Mouse (Mus musculus) kidney, adult 11 months (tissue): ENCODE data around the gene Wdr46.

ENCODE experiments used
- DNase-seq: peaks from one replicate; pipeline ENCODE4 v3.0.0; 2022

The Wdr46 gene

DNA sequence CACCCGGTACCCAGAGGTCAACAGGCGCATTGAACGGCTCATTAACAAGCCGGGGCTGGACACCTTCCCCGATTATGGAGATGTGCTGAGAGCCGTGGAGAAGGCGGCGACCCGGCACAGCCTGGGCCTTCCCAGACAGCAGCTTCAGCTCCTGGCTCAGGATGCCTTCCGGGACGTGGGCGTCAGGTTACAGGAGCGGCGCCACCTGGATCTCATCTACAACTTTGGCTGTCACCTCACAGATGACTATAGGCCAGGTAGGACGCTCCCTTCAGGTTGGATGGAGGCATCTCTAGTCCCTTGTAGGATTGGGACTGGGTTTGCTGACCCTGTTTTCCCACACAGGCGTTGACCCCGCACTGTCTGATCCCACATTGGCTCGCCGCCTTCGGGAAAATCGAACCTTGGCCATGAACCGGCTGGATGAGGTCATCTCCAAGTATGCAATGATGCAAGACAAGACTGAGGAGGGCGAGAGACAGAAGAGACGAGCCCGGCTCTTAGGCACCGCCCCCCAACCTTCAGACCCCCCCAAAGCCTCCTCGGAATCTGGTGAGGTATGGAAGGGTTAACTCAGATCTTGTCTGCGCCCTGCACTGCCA is 28.5 kb upstream of the Wdr46 start:
- DNase-seq = no peak

DNA sequence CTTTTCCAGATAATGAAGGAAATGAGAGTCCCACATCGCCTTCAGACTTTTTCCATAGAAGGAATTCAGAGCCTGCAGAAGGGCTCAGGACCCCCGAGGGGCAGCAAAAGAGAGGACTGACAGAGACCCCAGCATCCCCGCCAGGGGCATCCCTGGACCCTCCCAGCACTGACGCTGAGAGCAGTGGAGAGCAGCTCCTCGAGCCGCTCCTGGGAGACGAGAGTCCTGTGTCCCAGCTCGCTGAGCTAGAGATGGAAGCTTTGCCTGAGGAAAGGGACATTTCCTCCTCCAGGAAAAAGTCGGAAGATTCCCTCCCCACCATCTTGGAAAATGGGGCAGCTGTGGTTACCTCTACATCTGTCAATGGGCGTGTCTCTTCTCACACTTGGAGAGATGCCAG is 27.2 kb upstream of the Wdr46 start:
- no peak for DNase-seq

DNA sequence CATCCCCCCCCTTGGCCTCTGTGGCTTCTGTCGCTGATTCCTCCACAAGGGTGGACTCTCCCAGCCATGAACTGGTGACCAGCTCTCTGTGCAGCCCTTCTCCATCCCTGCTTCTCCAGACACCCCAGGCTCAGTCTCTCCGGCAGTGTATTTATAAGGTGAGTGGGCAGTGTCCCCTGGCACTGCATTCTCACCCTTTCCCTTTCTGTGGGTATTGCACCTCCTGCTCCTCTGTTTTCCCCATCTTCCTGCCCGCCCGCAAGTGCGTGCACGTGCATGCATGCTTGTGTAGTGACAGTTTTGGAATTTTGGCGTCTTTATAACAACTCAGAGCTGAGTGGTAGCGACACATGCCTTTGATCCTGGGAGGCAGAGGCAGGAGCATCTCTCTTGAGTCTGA is 26.6 kb upstream of the Wdr46 start:
- no peak for DNase-seq

DNA sequence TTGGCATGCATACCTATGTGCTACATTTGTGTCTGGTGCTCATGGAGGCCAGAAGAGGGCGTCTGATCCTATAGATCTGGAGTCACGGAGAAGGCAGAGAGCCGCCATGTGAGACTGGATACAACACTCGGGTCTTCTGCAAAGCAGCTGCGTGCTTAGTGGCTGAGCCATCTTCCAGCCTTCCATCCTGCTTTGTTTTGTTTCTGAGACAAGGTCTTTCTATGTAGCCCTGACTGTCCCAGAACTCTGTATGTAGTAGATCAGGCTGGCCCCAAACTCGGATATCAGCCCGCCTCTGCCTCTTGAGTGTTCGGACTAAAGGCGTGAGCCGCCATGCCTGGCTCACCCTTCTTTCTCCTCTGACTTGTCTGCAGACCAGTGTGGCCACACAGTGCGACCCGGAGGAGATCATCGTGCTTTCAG is 25.5 kb upstream of the Wdr46 start:
- no peak for DNase-seq

DNA sequence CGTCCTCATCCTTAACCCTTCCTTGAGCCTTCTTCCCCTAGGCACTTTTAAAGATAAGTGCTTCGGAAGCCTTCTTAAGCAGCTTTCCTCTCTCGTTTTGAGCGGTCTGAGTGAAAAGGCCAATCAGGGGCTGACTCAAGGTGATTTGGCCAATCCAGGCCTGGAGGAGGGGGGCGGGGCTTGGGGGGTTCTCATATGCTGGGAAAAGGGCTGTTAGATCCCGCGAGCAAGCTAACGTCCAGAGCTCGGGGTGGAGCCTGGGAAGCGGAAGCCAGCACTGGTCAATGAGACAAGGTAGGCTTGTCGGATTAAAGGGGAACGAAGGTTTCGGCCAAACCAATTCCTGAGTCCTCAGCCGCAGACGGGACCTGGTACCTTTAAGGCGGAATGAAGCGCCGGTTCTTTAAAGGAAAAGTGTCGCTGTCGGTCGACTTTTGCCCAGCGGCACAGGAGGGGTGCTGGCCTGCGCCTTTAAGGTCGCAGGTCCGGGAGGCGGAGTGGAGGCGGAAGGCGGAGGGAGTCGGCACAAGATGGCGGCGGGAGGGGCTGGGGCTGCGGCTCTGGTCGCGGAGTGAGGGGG is 24.7 kb upstream of the Wdr46 start, which contains the start of the genes Tapbp and Zbtb22:
Tapbp (plus strand) TSS at position 229 of the 580 bp plus-strand sequence.
Zbtb22 (plus strand) TSS at position 234 of the 580 bp plus-strand sequence.
- DNase-seq = peak; percentile 99

DNA sequence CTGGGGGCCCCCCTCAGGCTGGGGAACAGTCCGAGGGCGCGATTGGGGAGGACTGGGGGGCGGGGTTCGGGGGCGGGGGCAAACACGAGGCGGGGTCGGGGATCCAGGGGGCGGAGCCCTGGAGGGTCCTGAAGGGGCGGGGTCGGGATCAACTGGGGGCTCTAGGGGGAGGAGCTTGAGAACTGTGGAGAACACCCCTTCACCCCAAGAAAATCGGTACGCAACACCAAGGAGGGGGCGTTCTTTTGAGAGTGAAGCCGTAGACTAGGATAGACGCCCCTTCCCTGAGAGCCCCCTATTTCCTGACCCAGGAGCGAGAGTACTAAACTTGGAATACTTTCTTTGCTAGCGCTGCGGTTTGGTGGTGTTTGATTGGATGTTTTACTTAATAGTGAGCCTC is 24.2 kb upstream of the Wdr46 start:
- no peak for DNase-seq

DNA sequence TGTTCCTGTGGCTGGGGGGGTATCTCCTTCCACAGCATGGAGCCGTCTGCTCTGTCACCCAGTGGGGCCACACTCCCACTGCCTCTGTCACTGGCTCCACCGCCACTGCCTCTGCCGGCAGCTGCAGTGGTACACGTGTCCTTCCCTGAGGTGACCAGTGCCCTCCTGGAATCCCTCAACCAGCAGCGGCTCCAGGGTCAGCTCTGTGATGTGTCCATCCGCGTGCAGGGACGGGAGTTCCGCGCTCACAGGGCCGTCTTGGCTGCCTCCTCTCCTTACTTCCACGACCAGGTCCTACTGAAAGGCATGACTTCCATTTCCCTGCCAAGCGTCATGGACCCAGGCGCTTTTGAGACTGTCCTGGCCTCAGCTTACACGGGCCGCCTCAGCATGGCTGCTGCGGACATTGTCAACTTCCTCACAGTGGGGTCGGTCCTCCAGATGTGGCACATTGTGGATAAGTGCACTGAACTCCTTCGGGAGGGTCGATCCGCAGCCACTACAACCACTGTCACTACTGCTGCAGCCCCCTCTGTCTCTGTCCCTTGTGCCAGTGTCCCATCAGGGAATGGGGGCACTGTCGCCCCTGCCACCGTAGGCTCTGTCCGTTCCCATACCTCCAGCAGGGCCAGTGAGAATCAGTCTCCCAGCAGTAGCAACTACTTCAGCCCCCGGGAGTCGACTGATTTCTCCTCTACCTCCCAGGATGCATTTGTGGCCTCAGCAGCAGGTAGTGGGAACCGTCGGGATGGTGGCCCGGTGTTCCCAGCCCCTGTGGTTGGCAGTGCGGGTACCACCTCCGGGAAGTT is 23.4 kb upstream of the Wdr46 start:
- DNase-seq = peak; percentile 41

DNA sequence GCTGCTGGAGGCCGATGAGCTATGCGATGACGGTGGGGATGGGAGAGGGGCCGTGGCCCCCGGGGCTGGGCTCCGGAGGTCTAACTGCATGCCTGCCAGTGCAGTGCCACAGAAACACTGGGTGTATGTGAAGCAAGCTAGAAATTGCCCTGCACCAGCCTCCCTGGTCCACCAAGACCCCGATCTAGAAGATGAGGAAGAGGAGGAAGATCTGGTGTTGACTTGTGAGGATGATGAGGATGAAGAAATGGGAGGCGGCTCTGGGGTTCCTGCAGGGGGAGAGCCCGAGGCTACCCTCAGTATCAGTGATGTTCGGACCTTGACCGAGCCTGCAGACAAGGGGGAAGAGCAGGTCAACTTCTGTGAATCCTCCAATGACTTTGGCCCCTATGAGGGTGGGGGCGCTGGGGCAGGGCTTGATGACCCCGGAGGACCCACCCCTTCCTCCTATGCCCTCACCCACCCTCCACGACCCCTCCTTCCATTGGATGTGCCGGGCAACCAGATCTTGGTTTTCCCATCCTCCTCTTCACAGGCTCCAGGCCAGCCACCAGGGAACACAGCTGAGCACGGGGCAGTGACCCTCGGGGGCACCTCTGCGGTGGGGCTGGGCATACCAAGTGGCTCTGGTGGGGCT is 22.7 kb upstream of the Wdr46 start:
- DNase-seq = no peak

DNA sequence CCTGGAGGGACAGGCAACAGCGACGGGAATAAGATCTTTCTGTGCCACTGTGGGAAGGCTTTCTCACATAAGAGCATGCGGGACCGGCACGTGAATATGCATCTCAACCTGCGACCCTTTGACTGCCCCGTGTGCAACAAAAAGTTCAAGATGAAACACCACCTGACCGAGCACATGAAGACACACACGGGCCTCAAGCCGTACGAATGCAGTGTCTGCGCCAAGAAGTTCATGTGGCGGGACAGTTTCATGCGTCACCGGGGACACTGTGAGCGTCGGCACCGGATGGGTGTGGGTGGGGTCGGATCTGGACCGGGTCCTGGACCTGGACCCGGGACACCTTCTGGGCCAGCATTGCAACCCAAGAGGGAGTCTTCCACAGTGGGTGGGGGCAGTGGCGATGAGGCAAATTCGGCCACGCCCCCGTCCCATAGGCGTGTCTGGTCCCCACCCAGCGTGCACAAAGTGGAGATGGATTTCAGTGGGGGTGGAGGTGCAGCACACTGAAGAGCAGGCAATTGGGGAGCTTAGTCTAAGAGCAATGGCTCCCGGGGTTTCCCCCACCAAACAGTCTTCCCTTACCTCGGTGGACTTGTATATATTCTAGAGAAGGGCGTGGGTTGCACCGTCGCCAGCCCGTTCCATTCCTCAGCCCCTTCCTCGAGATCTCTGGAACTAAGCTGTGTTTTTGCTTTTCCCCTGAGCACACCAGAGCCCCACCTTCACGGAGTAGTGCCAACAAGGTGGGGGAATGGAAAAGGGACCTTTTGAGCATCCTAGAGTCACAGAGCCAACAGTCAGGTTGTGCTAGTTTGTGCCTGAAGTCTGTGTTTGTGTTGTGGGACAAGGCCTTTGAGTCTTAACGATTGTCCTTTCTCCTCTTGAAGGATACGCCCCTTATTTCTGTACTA is 21.9 kb upstream of the Wdr46 start:
- DNase-seq = no peak

DNA sequence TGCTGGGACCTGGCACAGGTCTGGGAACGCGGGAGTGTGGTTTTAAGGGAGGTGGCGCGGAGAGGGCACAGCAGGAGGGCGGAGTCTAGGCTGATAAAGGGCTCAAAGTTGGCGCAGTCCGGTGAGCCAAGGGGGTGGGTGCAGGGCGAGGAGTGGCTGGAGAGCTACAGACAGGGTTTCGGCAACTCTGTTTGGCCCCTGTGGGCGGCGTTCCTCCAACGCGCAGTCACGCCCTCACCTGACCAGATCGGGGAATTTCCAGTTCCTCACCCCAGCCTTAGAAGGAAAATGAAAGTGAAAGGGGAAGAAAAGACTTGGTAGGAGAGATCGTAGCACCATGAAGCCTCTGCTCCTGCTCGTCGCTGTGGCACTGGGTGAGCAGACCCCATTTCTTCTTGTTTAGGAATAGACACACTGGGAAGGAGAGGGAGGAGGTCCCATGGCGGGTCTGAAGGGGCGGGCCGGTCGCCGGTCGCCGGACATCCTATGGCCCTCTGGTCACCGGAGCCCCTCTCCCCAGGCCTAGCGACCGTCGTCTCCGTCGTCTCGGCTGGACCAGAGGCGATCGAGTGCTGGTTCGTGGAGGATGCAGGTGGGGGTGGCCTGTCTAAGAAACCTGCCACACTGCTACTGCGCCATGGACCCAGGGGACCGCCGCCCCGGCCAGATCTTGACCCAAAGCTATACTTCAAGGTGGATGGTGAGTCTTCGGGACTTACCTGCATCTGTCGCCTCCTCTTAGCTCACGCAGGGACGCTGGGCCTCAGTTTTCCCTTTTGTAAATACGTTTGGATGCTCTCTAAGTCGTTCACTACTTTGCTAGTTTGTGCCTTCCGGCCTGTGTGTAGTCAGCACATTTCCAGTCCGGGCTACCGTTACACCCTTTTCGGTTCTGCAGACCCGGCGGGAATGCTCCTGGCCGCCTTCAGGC is 20.8 kb upstream of the Wdr46 start:
- DNase-seq = peak; percentile 91

DNA sequence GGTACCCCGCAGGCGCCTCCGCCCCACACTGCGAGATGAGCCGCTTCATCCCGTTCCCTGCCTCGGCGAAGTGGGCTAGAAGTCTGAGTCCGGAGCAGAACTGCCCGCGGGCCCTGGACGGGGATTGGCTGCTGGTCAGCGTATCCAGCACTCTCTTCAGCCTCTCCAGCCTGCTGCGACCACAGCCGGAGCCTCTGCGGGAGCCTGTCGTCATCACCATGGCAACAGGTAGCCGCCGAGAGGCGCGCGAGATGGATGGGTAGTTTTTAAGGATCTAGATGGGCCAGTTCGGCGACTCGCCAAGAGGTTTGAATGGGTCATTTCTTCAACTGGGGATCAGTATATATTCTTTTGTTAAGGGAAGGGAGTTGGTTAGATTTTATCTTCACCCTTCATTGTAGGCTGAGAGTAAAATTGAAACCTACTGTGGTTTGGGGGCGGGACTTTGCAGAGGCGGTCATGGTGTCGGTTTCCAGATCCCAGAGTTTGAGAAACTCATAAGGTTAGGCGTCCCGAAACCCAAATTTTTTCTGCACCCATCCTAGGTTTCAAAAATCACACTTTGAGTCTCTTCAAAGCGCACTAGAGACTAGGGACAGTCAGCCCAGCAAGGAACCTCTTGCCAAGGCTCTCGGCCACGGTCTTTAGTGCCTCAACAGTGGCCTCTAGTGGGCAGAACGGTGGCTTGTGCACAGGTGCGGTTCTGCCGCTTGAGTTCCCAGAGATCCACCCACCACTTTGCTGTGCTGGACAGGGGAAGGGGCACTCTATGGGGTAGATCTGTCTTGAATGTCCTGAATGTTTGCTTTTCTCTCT is 20.0 kb upstream of the Wdr46 start:
- peak; percentile 82 for DNase-seq

DNA sequence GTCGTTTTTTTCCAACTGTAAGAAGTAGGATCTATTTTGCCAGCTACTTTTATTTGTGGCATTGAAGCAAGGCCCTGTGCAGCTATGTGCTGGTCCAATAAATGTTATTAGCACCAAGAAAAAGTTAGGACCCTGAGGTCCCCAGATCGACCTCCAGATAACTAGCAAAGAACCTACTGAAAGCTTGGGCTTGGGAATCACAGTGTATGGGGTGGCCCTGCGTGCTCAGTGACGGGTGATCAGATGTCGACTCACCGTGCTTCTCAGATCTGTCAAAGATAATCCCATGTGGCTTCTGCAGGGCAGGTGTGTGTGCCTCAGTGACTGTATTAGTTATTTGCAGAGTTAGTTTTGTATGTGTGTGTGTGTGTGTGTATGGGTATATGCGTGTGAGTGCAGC is 19.1 kb upstream of the Wdr46 start:
- DNase-seq = no peak

DNA sequence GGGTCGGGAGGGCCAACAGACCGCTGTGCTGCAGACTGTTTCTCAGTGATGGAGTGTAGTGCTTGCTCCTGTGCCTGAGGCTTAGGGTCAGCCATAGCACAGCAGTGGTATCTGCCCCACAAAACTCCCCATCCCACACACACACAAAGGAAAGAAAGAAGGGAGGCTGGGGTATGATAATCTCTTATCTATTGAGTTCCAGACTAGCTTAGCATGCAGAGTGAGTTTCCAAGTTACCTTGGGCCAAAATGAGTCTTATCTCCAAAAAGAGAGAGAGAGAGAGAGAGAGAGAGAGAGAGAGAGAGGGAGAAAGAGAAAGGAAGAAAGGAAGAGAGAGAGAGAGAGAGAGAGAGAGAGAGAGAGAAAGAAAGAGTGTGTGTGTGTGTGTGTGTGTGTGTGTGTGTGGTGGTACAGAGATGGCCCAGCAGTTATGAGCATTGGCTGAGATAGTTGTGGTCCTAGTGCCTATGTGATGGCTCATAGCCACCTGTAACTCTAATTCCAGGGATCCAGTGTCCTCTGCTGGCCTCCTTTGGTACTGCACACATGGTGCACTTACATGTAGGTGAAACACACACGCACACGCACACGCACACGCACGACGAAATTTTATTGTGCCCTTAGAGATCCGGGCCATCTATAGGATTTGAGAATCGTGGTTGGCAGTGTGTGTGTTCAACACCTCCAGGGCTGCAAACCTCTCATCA is 15.7 kb upstream of the Wdr46 start:
- no peak for DNase-seq

DNA sequence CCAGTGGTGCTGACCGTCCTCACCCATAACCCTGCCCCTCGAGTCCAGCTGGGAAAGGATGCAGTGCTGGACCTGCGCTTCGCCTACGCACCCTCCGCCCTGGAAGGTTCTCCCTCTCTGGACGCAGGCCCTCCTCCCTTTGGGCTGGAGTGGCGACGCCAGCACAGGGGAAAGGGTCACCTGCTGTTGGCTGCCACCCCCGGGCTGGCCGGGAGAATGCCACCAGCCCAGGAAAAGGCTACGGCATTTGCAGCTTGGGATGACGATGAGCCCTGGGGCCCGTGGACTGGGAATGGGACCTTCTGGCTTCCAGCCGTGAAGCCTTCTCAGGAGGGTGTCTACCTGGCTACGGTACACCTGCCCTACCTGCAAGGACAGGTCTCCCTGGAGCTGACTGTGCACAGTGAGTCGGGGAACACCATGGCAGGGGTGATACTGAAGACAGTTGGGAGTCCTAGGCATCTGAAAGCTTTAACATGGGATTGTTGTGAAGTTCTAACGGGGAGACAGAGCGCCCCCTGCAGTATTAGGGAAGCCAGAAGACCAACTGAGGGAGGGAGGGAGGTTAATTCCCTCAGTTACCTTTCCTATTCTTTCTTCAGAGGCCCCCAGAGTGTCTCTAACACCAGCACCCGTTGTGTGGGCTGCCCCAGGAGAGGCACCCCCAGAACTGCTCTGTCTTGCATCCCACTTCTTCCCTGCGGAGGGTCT is 14.9 kb upstream of the Wdr46 start:
- DNase-seq = no peak

DNA sequence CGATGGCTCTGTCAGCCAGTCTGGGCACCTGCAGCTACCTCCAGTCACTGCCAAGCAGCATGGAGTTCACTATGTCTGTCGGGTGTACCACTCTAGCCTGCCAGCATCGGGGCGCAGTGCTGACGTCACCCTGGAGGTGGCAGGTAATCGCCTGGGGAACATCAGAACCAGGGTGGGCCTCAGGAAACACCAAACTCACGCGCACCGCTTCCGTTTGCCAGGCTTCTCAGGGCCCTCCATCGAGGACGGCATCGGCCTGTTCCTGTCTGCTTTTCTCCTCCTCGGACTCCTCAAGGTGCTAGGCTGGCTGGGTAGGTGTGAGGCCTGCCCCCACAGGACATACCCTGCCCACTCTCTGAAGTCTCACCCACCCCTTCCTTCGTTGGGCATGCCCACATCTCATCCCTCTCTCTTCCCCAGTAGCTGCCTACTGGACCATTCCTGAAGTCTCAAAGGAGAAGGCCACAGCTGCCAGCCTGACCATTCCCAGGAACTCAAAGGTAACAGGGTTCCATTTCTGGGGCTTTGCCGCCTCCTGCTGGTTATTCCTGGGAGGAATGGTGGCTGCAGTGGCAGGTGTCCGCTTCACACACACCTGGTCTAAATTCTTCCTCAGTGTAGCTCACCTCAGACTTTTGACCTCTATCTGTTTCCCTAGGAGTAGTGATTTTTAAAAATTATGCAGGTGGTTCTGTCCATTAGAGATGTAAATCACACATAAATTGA is 14.1 kb upstream of the Wdr46 start:
- DNase-seq = no peak

DNA sequence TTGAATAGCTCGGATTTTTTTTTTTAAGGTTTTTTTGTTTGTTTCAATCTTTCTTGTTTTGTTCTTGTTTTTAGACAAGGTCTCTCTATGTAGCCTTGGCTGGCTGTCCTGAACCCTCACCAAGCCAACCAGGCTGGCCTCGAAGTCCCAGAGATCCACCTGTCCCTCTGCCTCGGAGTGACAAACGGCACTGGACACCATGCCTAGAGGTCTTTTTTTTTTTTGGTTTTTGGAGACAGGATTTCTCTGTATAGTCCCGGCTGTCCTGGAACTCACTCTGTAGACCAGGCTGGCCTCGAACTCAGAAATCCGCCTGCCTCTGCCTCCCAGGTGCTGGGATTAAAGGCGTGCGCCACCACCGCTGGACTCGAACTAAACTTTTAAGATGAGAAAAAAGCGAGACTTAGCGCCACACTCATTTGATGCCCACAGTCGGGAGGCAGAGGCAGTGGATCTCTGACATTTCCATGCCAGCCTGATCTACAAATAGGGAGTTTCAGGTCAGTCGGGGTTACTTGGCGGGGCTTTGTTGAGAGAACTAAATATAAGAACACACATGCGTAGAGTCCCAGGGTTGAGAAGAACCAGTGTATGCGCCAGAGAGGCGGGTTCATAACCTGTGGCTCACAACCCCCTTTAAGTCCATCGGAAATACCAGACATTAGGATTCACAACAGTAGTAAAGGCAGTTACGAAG is 12.1 kb upstream of the Wdr46 start:
- no peak for DNase-seq

DNA sequence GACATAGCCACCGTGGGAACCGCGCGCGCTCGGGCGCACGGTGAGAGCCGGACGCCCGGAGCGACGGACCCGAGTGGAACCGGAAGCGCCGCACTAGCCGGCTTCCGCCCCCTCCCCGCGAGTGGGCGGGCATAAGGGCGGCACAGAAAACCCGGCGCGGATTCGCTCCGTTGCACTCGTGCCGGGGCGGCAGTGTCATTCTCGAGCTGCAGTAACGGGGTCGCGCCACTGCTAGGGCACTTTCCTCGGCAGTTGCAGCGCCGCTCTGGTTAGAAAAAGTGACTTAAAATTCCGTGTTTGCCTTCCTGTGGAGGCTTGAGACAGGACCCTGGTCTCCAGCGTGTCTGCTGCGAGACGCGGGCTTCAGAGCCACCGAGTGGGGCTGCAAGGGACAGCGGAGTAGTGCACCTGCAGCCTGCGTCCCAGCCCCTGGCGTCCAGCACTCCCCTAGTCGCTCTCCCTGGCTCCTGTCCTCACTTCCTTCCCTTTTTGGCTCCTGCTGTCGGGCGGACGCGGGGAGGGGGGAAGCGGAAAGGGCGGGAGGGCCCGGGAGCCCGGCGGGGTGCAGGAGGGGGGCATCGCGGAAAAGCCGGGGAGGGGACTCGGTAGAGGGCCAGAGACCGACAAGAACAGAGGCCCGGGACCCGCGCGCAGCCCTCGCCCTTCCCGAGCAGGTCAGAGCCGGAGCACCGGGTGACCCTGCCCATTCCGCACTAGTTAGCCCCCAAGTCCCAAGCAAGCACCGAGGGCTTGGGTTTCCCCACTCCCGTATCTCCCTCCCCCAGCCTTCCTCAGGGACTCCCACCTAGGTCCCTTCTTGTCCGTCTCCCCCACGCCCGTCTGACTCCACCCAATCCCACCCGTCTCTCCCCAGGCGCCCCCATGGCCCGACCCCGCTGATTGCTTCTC is 10.8 kb upstream of the Wdr46 start, which contains the start of gene Rgl2:
Rgl2 (plus strand) TSS at position 173 of the 909 bp plus-strand sequence.
- DNase-seq = peak; percentile 84
